Mouse (Mus musculus) heart, adult 8-10 months (tissue): ENCODE data around the gene Alkbh1. TPM values are rescaled to one million over a fixed set of nuclear protein-coding genes. Genes with fewer than 3 reads are reported as not detected.

Experiments
- DNase-seq: peaks from one replicate; pipeline ENCODE4 v3.0.0; 2022; ENCODE audit warnings: low spot score
- microRNA-seq: library from miRNA; unstranded; fragments of <30 nt; microRNA quantifications from one replicate; pipeline ENCODE4 v1.2.0, GENCODE M21; 2022
- total RNA-seq, 4 experiments: library from RNA; stranded (reverse); gene quantifications; 2 replicates each; pipeline ENCODE4 v1.2.4; 2022

The Alkbh1 gene
- total RNA-seq, 4 experiments from 2014 or later = 7.9 to 11.0 (median 9.7) TPM

GRCm38 (mm10) chr12:87381380-87381682 is 62.5 kb downstream of the Alkbh1 start:
- DNase-seq = no peak

DNA sequence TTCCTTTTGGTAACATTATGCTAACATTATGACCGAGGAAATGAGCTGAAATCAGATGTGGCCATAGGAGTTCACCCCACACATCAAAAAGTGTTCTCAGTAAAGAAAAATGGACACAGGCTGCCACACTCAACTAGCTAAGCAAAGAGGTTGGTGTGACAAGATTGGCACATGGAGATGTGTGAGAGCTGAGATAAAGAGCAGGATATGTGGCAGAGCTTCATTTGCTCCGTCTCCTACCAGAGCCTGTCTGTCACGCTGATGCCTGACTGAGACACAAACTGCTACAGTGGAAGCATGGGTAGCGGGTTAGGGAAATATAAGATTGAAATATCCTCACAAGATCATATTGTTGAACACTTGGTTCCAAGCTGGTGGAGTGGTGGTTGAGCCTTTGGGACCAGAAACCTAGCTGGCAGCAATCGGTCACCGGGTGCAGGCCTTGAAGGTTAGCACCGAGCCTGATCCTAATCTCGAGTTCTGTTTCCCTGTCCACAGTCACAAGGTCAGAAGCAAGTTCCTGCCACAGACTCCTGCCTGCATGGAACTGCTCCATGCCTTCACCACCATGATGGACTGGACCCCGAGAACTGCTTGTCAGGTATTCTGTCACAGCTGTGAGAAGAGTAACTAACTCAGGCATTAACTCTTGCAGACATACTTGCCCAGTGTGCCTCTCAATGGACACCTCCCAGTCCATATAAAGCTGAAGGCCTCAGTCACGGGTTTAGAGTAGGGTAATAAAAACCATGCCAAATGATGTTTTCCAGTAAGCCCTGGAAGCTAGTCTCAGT is 63.0 kb downstream of the Alkbh1 start:
- no peak for DNase-seq

- no peak for DNase-seq
Measured at GRCm38 (mm10) chr12:87379496-87379895, 64.3 kb downstream of the Alkbh1 start.

Small RNAs within 50 kb of the gene (microRNA-seq; reads per million reads assigned to microRNA genes)
- 95.7 reads per million, percentile 59 among the genes with 10 or more reads in this experiment for gene Mir3068

Other genes with a start within 250 kb of the Alkbh1 start
- gene Samd15, start 244.3 kb downstream of the Alkbh1 start, total RNA-seq = under 1 TPM in 1 of 4 experiments, not detected in 3; 0.66 TPM
- 1 to 10 TPM; 6.3 to 6.9 (median 6.7) TPM for gene Tmed8, start 243.6 kb downstream of the Alkbh1 start, total RNA-seq
- under 1 TPM in 3 of 4 experiments, not detected in 1; 0.33 to 0.66 (median 0.37) TPM for gene Noxred1, start 205.3 kb downstream of the Alkbh1 start, total RNA-seq
- 10 to 100 TPM; 23.5 to 25.1 (median 24.0) TPM for gene Vipas39, start 177.8 kb downstream of the Alkbh1 start, total RNA-seq
- gene Ahsa1, start 177.5 kb downstream of the Alkbh1 start, total RNA-seq = 100 to 1,000 TPM; 120 to 139 (median 131) TPM
- not detected for gene Ism2, start 144.3 kb downstream of the Alkbh1 start, total RNA-seq
- gene Sptlc2, start 55.7 kb downstream of the Alkbh1 start, total RNA-seq = 10 to 100 TPM; 18.9 to 30.4 (median 20.9) TPM
- 100 to 1,000 TPM; 162 to 197 (median 180) TPM for gene Slirp, start 121 bp downstream of the Alkbh1 start, total RNA-seq
- 10 to 100 TPM; 40.2 to 51.7 (median 44.9) TPM for gene Snw1, start 28.3 kb upstream of the Alkbh1 start, total RNA-seq
- not detected for gene Gm5788, start 50.7 kb upstream of the Alkbh1 start, total RNA-seq
- not detected for gene Gm8300, start 70.3 kb upstream of the Alkbh1 start, total RNA-seq
- not detected for gene Oog1, start 158.7 kb upstream of the Alkbh1 start, total RNA-seq
- not detected for gene Gm4027, start 174.9 kb upstream of the Alkbh1 start, total RNA-seq
- not detected for gene Gm16381, start 200.6 kb upstream of the Alkbh1 start, total RNA-seq